In the genomic region with DNA sequence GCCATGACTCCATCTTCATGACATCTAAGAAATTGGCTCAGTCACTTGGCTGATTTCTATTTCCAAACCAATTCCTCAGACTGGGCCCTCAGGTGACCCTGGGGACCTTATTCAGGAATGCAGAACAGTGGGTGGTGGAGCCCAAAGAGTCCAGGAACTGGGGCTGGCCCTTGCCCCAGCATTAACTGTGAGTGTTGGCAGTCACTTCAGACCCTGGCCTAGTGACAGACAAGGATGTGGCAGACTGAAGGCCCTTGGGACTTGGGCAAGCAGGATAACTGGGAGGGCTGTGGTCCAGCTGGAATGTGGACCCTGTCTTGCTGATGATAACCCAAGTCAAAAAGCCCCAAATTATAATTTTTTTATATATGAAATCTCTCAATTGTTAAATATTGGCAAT, we compare ENCODE assay signal across 12 mouse cellular contexts. TPM values are rescaled to one million over a fixed set of nuclear protein-coding genes. Genes with fewer than 3 reads are reported as not detected.
A peak's percentile ranks its signal among the peaks of the same experiment; 100 is the strongest.
DNase-seq lines count a peak whose midpoint lies in the region; ATAC-seq lines count a peak whose summit lies in the region.
"Had no signal": no experiment of that assay in that cellular context is flagged by ENCODE, and none has a peak within 500 bp of the region (broad histone marks: within the 10 kb centered on the region; RNA-seq: fewer than 3 reads in every experiment).

No protein-coding gene starts in this region.

- no peak for ATAC-seq in frontal cortex, adult (ENCODE audit: low TSS enrichment)
- no peak for ATAC-seq in erythroblast, adult 5-6 weeks (replicated peaks; ENCODE audit: low FRiP score, poor library complexity, severe bottlenecking)
- ATAC-seq: CD4-positive, CD25-positive, alpha-beta regulatory T cell, adult 4 months had no signal

- peak; percentile 14 to 48 for DNase-seq in frontal cortex, adult 2 months (ENCODE audit: extremely low spot score in 1 of 2, low spot score in 1 of 2)
- peak; percentile 58 for DNase-seq in lung, postnatal 10 days
- no peak for DNase-seq in lung, postnatal 14 days
- peak; percentile 80 for DNase-seq in cerebellum, adult 9-10 months
- peak; percentile 72 to 79 for DNase-seq in right cerebral cortex, postnatal 10 days (ENCODE audit: low spot score in 2 of 2)
- DNase-seq in testis, postnatal 14 days (ENCODE audit: low spot score): no peak
- DNase-seq: adrenal gland, adult 2 months; gastrocnemius, postnatal 10 days; thymus, postnatal 25 days had no signal

RNA-seq across cellular contexts. Expression of a gene that starts 6.5 kb away (rescaled TPM):
- polyA plus RNA-seq in frontal cortex, adult 2 months (2012; rRNA removed): 49.8 and 53.9 TPM in 2 replicates
- total RNA-seq in erythroblast, adult 5-6 weeks (2015; ENCODE audit: low replicate concordance): 9.4 and 23.2 TPM in 2 replicates
- 64.2 and 120 TPM in 2 replicates for total RNA-seq in erythroblast, adult 5-6 weeks (2017; ENCODE audit: low replicate concordance)

Comparison
In these comparisons a context has a peak if more than half of its experiments do, and no peak if none do; other contexts are left out.
1. DNase-seq: peak in frontal cortex, adult 2 months (2 of 2), lung, postnatal 10 days (single experiment), cerebellum, adult 9-10 months (single experiment) and right cerebral cortex, postnatal 10 days (2 of 2); none in lung, postnatal 14 days (single experiment) and testis, postnatal 14 days (single experiment).